In genomic region chr17:25941511-25942241, GRCm38 (mm10) we compare ENCODE assay signal across 8 mouse cellular contexts. TPM values are rescaled to one million over a fixed set of nuclear protein-coding genes. Genes with fewer than 3 reads are reported as not detected.
DNase-seq lines count a peak whose midpoint lies in the region; ATAC-seq and TF ChIP-seq lines count a peak whose summit lies in the region.

No protein-coding gene starts in this region.

- H3K9me3 ChIP-seq in E14TG2a.4 (ENCODE audit: low read length) = no peaks in the 10 kb centered on the region
- no peaks in the 10 kb centered on the region for H3K9me3 ChIP-seq in forebrain, embryonic 12.5 days
- no peaks in the 10 kb centered on the region for H3K9me3 ChIP-seq in lung, postnatal 0 days (ENCODE audit: low read length)

- peak overlapping the region; percentile 72 for H3K4me2 ChIP-seq in forebrain, embryonic 12.5 days
- H3K4me2 ChIP-seq in lung, postnatal 0 days (replicated peaks; ENCODE audit: low read depth, low read length) = peak overlapping the region; percentile 58

- peak; percentile 71 for ATAC-seq in forebrain, embryonic 12.5 days (ENCODE audit: low FRiP score)
- ATAC-seq in lung, postnatal 0 days = peak; percentile 83

- TF ChIP-seq CTCF in E14TG2a.4 (conservative IDR thresholded peaks at IDR 0.05; ENCODE audit: low read length) = no peak
- no peak for TF ChIP-seq CTCF in lung, postnatal 0 days (IDR thresholded peaks at IDR 0.05)

- peaks cover 67% of the 10 kb centered on the region for H3K4me1 ChIP-seq in E14TG2a.4 (replicated peaks; ENCODE audit: low read depth, low read length)
- H3K4me1 ChIP-seq in forebrain, embryonic 12.5 days = peaks cover 14% of the 10 kb centered on the region
- H3K4me1 ChIP-seq in lung, postnatal 0 days (ENCODE audit: insufficient read depth, low read depth, low read length) = peaks cover 8% of the 10 kb centered on the region; the same call in 1 of the 2 replicates

- no peak for TF ChIP-seq EP300 in lung, postnatal 0 days (IDR thresholded peaks at IDR 0.05)

- no peaks in the 10 kb centered on the region for H3K27me3 ChIP-seq in E14TG2a.4 (ENCODE audit: insufficient read depth, low read length)
- peaks cover 13% of the 10 kb centered on the region; the same call in 1 of the 2 replicates for H3K27me3 ChIP-seq in forebrain, embryonic 12.5 days
- no peaks in the 10 kb centered on the region for H3K27me3 ChIP-seq in lung, postnatal 0 days (replicated peaks; ENCODE audit: insufficient read depth, low read length)

- 2% methylated on average over 52 of the region's 54 CpGs for WGBS in forebrain, embryonic 12.5 days
- 4% methylated on average over 51 of the region's 54 CpGs for WGBS in lung, postnatal 0 days

- DNase-seq in brain, adult 2 months (ENCODE audit: low read depth, low spot score) = peak; percentile 89
- peak; percentile 87 to 89 for DNase-seq in heart, postnatal 10 days
- DNase-seq in kidney, postnatal 4 days = peak; percentile 88 to 90
- peak; percentile 75 for DNase-seq in lung, postnatal 0 days (ENCODE audit: low spot score)
- DNase-seq in ovary, postnatal 14 days (ENCODE audit: low spot score) = peak; percentile 75
- peak; percentile 65 for DNase-seq in thymus, postnatal 0 days (ENCODE audit: low spot score)

- intact Hi-C loops in heart, postnatal 10 days (cut with DNase I) = loop anchor here (5.0 kb wide), 1 partner anchor 49 kb away; no protein-coding TSS in a partner anchor

- peaks cover 26% of the 10 kb centered on the region for H3K36me3 ChIP-seq in E14TG2a.4 (ENCODE audit: insufficient read depth, low read length)
- peaks cover 11% of the 10 kb centered on the region for H3K36me3 ChIP-seq in forebrain, embryonic 12.5 days (replicated peaks)
- H3K36me3 ChIP-seq in lung, postnatal 0 days (ENCODE audit: insufficient read depth, low read length) = peaks cover 5% of the 10 kb centered on the region

- H3K9ac ChIP-seq in forebrain, embryonic 12.5 days = peak overlapping the region; percentile 94
- H3K9ac ChIP-seq in lung, postnatal 0 days (replicated peaks; ENCODE audit: low read depth) = peak overlapping the region; percentile 96

- peak overlapping the region; percentile 93 for H3K4me3 ChIP-seq in E14TG2a.4 (replicated peaks; ENCODE audit: low read length)
- H3K4me3 ChIP-seq in forebrain, embryonic 12.5 days (replicated peaks) = peak overlapping the region; percentile 84
- peak overlapping the region; percentile 82 for H3K4me3 ChIP-seq in lung, postnatal 0 days (ENCODE audit: low read depth, low read length)

- peak overlapping the region; percentile 86 for H3K27ac ChIP-seq in forebrain, embryonic 12.5 days
- H3K27ac ChIP-seq in lung, postnatal 0 days (ENCODE audit: low read length) = peak overlapping the region; percentile 87

RNA-seq across cellular contexts. Expression of gene Pigq, which starts 3.1 kb away (rescaled TPM):
- 51.4 and 53.0 TPM in 2 replicates for polyA plus RNA-seq in forebrain, embryonic 12.5 days (2016; fragmentation: Nextera tagmentation; extraction: Ambion mirVana)
- total RNA-seq in heart, postnatal 10 days (2021) = 10 to 100 TPM; 76.6 to 78.5 TPM
- polyA plus RNA-seq in lung, postnatal 0 days (2015; fragmentation: Nextera tagmentation; extraction: Ambion mirVana) = 36.9 and 37.5 TPM in 2 replicates
- polyA plus RNA-seq in thymus, postnatal 0 days (2015; fragmentation: Nextera tagmentation; extraction: Ambion mirVana) = 28.8 and 34.6 TPM in 2 replicates

RNA-seq across cellular contexts. Expression of gene Nhlrc4, which starts 3.1 kb away (rescaled TPM):
- polyA plus RNA-seq in forebrain, embryonic 12.5 days (2016; fragmentation: Nextera tagmentation; extraction: Ambion mirVana) = 0.09 and 0.72 TPM in 2 replicates
- not detected for total RNA-seq in heart, postnatal 10 days (2021)
- 4.5 and 4.9 TPM in 2 replicates for polyA plus RNA-seq in lung, postnatal 0 days (2015; fragmentation: Nextera tagmentation; extraction: Ambion mirVana)
- polyA plus RNA-seq in thymus, postnatal 0 days (2015; fragmentation: Nextera tagmentation; extraction: Ambion mirVana) = 0.36 and 0.46 TPM in 2 replicates

RNA-seq across cellular contexts. Expression of gene A930017K11Rik, which starts 10.7 kb away (rescaled TPM):
- polyA plus RNA-seq in forebrain, embryonic 12.5 days (2016; fragmentation: Nextera tagmentation; extraction: Ambion mirVana) = 0.08 and 0.13 TPM in 2 replicates
- total RNA-seq in heart, postnatal 10 days (2021) = not detected
- not detected in 2 replicates for polyA plus RNA-seq in lung, postnatal 0 days (2015; fragmentation: Nextera tagmentation; extraction: Ambion mirVana)
- polyA plus RNA-seq in thymus, postnatal 0 days (2015; fragmentation: Nextera tagmentation; extraction: Ambion mirVana) = not detected in 2 replicates

RNA-seq across cellular contexts. Expression of gene Rab40c, which starts 22.1 kb away (rescaled TPM):
- polyA plus RNA-seq in forebrain, embryonic 12.5 days (2016; fragmentation: Nextera tagmentation; extraction: Ambion mirVana) = 35.1 and 36.5 TPM in 2 replicates
- total RNA-seq in heart, postnatal 10 days (2021) = 10 to 100 TPM; 13.4 to 18.8 TPM
- polyA plus RNA-seq in lung, postnatal 0 days (2015; fragmentation: Nextera tagmentation; extraction: Ambion mirVana) = 19.3 and 21.7 TPM in 2 replicates
- 14.9 and 20.0 TPM in 2 replicates for polyA plus RNA-seq in thymus, postnatal 0 days (2015; fragmentation: Nextera tagmentation; extraction: Ambion mirVana)

RNA-seq across cellular contexts. Expression of gene Capn15, which starts 43.9 kb away (rescaled TPM):
- 30.6 and 31.7 TPM in 2 replicates for polyA plus RNA-seq in forebrain, embryonic 12.5 days (2016; fragmentation: Nextera tagmentation; extraction: Ambion mirVana)
- 10 to 100 TPM; 12.6 to 13.5 TPM for total RNA-seq in heart, postnatal 10 days (2021)
- 12.7 and 13.9 TPM in 2 replicates for polyA plus RNA-seq in lung, postnatal 0 days (2015; fragmentation: Nextera tagmentation; extraction: Ambion mirVana)
- 15.3 and 17.0 TPM in 2 replicates for polyA plus RNA-seq in thymus, postnatal 0 days (2015; fragmentation: Nextera tagmentation; extraction: Ambion mirVana)

Comparison
In these comparisons a context has a peak if more than half of its experiments do, and no peak if none do; other contexts are left out.
1. Peak in every context shown above with its lines: DNase-seq, ATAC-seq, H3K4me3 ChIP-seq and H3K27ac ChIP-seq.